Mouse (Mus musculus) neural tube, embryonic 12.5 days (tissue): ENCODE measurements around the gene Sos1. TPM values are rescaled to one million over a fixed set of nuclear protein-coding genes. Genes with fewer than 3 reads are reported as not detected.

Experiments used
- ATAC-seq: fragments of 200-750 bp; cut with Nextera tagmentation; 2 replicates; pipeline ENCODE4 v1.8.0; 2017; ENCODE audit warnings: low read depth, mild to moderate bottlenecking, moderate TSS enrichment, moderate library complexity; ENCODE audit not compliant: low FRiP score
- H3K27ac ChIP-seq: fragments of 300-500 bp; sonication (generic); 2 replicates; pipeline ENCODE4 v1.5.1; 2016
- H3K27me3 ChIP-seq: fragments of 300-500 bp; sonication (generic); replicated peaks from 2 replicates; pipeline ENCODE4 v1.6.1; 2016; ENCODE audit warnings: mild to moderate bottlenecking
- H3K36me3 ChIP-seq: fragments of 300-500 bp; sonication (generic); 2 replicates; pipeline ENCODE4 v1.6.1; 2016; ENCODE audit warnings: mild to moderate bottlenecking
- H3K4me1 ChIP-seq: fragments of 300-500 bp; sonication (generic); 2 replicates; pipeline ENCODE4 v1.6.1; 2016
- H3K4me2 ChIP-seq: fragments of 300-500 bp; sonication (generic); replicated peaks from 2 replicates; pipeline ENCODE4 v1.6.1; 2016; ENCODE audit warnings: mild to moderate bottlenecking
- H3K4me3 ChIP-seq: fragments of 300-500 bp; sonication (generic); 2 replicates; pipeline ENCODE4 v1.5.1; 2016
- H3K9ac ChIP-seq: fragments of 300-500 bp; sonication (generic); 2 replicates; pipeline ENCODE4 v1.6.1; 2016; ENCODE audit warnings: mild to moderate bottlenecking
- H3K9me3 ChIP-seq: fragments of 300-500 bp; sonication (generic); 2 replicates; pipeline ENCODE4 v1.6.1; 2016; ENCODE audit warnings: mild to moderate bottlenecking
- WGBS: fragments of 180-500 bp; shearing (Covaris S2); methylation state at CpG from one replicate; pipeline ENCODE4 v1.1.7; 2016; 5-methylcytosine and 5-hydroxymethylcytosine counted together
- polyA plus RNA-seq: library from polyadenylated mRNA; unstranded; fragments of >200 nt; fragmentation: Nextera tagmentation; extraction: Ambion mirVana; gene quantifications from 2 replicates; pipeline ENCODE4 v1.2.1, GENCODE M21; 2016

Gene Sos1
- polyA plus RNA-seq, 1 experiment from 2014 or later: 8.5 TPM

GRCm38 (mm10) chr17:80445433-80445832 lies 34.8 kb downstream of the Sos1 start:
- no peak overlapping the region for H3K27ac ChIP-seq
- H3K4me1 ChIP-seq: no peaks in the 10 kb centered on the region
- H3K27me3 ChIP-seq: no peaks in the 10 kb centered on the region
- ATAC-seq: no peak
- no peak overlapping the region for H3K4me3 ChIP-seq
- WGBS: 92% methylated on average over 7 of the region's 7 CpGs
- H3K4me2 ChIP-seq: no peak overlapping the region
- peaks cover 57% of the 10 kb centered on the region for H3K36me3 ChIP-seq
- no peaks in the 10 kb centered on the region for H3K9me3 ChIP-seq
- no peak overlapping the region for H3K9ac ChIP-seq

DNA sequence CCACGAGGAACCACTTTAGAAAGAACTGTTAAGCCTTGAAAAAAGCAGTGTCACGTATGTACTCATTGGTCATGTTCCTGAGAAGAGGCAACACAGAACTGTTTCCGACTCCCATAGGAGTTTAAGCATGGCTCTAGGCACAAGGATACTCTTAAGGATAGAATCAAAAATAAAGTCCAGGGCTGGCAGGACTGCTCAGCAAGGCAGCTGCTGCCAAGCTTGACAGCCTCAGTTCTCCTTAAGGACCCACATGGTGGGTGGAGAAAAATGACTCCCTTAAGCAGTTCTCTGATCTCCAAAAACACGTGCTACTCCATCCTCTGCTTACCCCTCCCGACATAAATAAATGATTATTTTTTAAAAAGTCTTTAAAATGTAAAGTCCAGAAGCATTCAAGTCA lies 44.6 kb downstream of the Sos1 start:
- ATAC-seq: no peak

DNA sequence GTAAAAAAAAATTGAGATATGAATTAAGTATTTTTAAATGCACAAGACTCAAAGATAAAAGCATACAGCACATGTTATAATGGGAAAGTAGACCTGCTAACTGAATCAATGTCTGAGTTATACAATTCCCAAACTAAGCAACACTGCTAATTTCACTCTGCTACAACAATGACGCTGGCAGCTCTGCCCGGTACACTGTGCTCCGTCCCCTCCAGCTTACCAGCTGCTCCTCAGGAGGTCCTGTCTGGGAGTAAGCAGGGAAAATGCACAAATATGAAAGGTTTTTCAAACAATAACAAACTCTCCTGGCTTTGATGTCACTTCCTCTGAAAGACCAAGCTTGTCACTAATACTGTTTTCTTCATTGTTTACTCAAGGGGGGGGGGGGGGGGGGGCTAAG lies 45.8 kb downstream of the Sos1 start:
- ATAC-seq: no peak
- no peak overlapping the region for H3K4me3 ChIP-seq
- H3K27ac ChIP-seq: no peak overlapping the region
- 92% methylated on average over 3 of the region's 3 CpGs for WGBS
- no peaks in the 10 kb centered on the region for H3K9me3 ChIP-seq
- peaks cover 32% of the 10 kb centered on the region for H3K36me3 ChIP-seq
- no peaks in the 10 kb centered on the region for H3K27me3 ChIP-seq
- H3K4me1 ChIP-seq: no peaks in the 10 kb centered on the region
- H3K4me2 ChIP-seq: no peak overlapping the region
- no peak overlapping the region for H3K9ac ChIP-seq

More for the DNA sequence above, 44.6 kb downstream of the Sos1 start:
- H3K4me1 ChIP-seq: no peaks in the 10 kb centered on the region
- no peak overlapping the region for H3K27ac ChIP-seq
- H3K4me2 ChIP-seq: no peak overlapping the region
- no peak overlapping the region for H3K4me3 ChIP-seq
- H3K27me3 ChIP-seq: no peaks in the 10 kb centered on the region
- H3K9ac ChIP-seq: no peak overlapping the region
- 92% methylated on average over 5 of the region's 5 CpGs for WGBS
- no peaks in the 10 kb centered on the region for H3K9me3 ChIP-seq
- H3K36me3 ChIP-seq: peaks cover 30% of the 10 kb centered on the region

DNA sequence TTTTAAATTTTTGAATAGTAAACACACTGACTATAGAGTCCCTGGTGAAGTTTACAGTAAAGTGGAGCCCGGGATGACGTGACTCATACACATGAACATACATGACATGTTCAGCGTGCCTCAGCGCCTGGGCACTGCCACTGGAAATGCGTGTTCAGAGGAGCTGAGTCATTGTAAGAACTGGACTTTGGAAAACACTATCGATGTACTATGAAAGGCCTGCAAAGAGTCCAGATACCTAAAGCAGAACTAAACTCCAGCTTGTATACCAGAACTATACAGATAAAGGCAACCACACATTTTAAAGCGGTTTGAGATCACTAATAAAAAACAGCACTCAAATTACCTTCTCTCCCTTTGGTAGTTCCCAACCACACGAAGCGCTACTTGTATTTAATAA lies 48.3 kb downstream of the Sos1 start:
- 95% methylated on average over 9 of the region's 9 CpGs for WGBS
- no peak overlapping the region for H3K4me2 ChIP-seq
- H3K4me3 ChIP-seq: no peak overlapping the region
- no peaks in the 10 kb centered on the region for H3K27me3 ChIP-seq
- no peaks in the 10 kb centered on the region for H3K9me3 ChIP-seq
- peaks cover 21% of the 10 kb centered on the region for H3K36me3 ChIP-seq
- H3K27ac ChIP-seq: no peak overlapping the region
- H3K4me1 ChIP-seq: no peaks in the 10 kb centered on the region
- no peak for ATAC-seq
- H3K9ac ChIP-seq: no peak overlapping the region

GRCm38 (mm10) chr17:80427966-80428365 lies 52.3 kb downstream of the Sos1 start:
- Histone ChIP-seq H3K9me3 (no peaks in the 10 kb centered on the region), H3K36me3 (peaks cover 13% of the 10 kb centered on the region), H3K4me1 (no peaks in the 10 kb centered on the region), H3K4me2 (no peak overlapping the region), H3K9ac (no peak overlapping the region), H3K4me3 (no peak overlapping the region), H3K27me3 (no peaks in the 10 kb centered on the region), H3K27ac (no peak overlapping the region)
- WGBS: 65% methylated on average over 2 of the region's 2 CpGs
- ATAC-seq: no peak

DNA sequence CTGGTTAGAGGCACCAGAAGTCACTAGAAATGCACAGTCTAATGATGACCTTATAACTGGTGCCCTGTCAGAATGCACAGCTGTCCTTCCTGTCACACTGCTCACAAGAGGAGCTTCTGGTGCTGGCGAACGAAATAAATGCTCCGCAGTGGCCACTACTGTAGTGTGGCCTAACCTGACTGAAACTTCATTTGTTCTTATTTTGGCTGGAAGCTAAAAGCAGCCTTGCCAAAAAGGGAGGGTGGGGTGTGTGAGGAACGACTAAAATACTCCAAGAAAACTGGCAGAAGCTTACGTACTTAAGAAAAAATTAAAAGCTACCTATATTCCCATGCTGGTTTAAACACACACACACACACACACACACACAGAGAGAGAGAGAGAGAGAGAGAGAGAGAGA lies 53.4 kb downstream of the Sos1 start:
- Histone ChIP-seq H3K9ac (no peak overlapping the region), H3K27ac (no peak overlapping the region), H3K4me3 (no peak overlapping the region), H3K4me2 (no peak overlapping the region), H3K36me3 (peaks cover 18% of the 10 kb centered on the region), H3K9me3 (no peaks in the 10 kb centered on the region), H3K27me3 (no peaks in the 10 kb centered on the region), H3K4me1 (no peaks in the 10 kb centered on the region)
- WGBS: 86% methylated on average over 5 of the region's 5 CpGs
- no peak for ATAC-seq

- Histone ChIP-seq H3K9ac (no peak overlapping the region), H3K9me3 (no peaks in the 10 kb centered on the region), H3K27me3 (no peaks in the 10 kb centered on the region), H3K27ac (no peak overlapping the region), H3K4me1 (no peaks in the 10 kb centered on the region), H3K4me2 (no peak overlapping the region), H3K36me3 (peaks cover 18% of the 10 kb centered on the region), H3K4me3 (no peak overlapping the region)
- no peak for ATAC-seq
- WGBS: 93% methylated on average over 7 of the region's 7 CpGs
These were observed 54.1 kb downstream of the Sos1 start for GRCm38 (mm10) chr17:80426171-80426570.

DNA sequence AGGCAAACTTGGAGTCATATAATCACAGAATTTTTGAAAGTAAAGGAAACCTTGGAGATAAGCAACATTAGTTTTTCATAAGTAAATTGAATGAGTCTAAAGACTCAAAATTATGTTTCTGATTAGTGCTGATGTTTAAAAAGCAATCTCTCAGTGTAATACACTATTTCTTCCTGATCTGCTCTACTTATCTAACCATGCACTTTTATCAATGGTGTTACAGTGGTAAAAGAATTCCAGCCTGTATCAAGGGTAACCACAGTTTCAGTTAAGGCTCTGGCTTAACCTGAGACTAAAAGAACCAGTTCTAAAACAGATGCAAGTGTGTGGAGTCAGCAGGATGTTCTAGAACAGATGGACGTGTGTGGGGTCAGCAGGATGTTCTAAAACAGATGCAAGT lies 59.3 kb downstream of the Sos1 start:
- 90% methylated on average over 1 of the region's 1 CpGs for WGBS
- H3K36me3 ChIP-seq: peaks cover 48% of the 10 kb centered on the region

GRCm38 (mm10) chr17:80418572-80419210 lies 61.6 kb downstream of the Sos1 start:
- H3K9me3 ChIP-seq: no peaks in the 10 kb centered on the region
- H3K27me3 ChIP-seq: no peaks in the 10 kb centered on the region
- no peak for ATAC-seq
- H3K4me2 ChIP-seq: no peak overlapping the region
- WGBS: 84% methylated on average over 10 of the region's 10 CpGs
- no peaks in the 10 kb centered on the region for H3K4me1 ChIP-seq
- no peak overlapping the region for H3K27ac ChIP-seq
- peaks cover 59% of the 10 kb centered on the region for H3K36me3 ChIP-seq
- no peak overlapping the region for H3K4me3 ChIP-seq
- no peak overlapping the region for H3K9ac ChIP-seq

More for the DNA sequence above, 59.3 kb downstream of the Sos1 start:
- no peaks in the 10 kb centered on the region for H3K9me3 ChIP-seq
- no peak overlapping the region for H3K9ac ChIP-seq
- no peaks in the 10 kb centered on the region for H3K4me1 ChIP-seq
- no peak for ATAC-seq
- H3K4me2 ChIP-seq: no peak overlapping the region
- no peak overlapping the region for H3K27ac ChIP-seq
- H3K4me3 ChIP-seq: no peak overlapping the region
- H3K27me3 ChIP-seq: no peaks in the 10 kb centered on the region

DNA sequence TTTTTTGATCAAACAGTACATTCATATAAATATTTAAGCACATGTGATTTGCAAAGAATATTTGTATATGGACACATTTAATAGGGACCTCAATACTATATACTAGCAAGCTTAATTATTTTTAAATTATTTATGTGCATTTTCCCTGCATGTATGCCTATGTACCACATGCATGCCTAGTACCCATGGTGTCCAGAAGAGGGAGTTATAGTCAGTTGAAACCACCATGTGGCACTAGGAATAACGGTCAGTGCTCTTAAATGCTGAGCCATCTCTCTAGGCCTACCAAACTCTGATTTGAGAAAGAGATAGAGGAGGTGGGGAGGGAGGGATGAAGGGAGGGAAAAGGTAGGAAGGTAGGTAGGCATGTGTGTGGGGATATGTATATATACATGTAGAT lies 69.1 kb downstream of the Sos1 start:
- H3K4me3 ChIP-seq: no peak overlapping the region
- H3K27me3 ChIP-seq: no peaks in the 10 kb centered on the region
- WGBS: 73% methylated on average over 1 of the region's 1 CpGs
- peaks cover 69% of the 10 kb centered on the region for H3K36me3 ChIP-seq
- no peaks in the 10 kb centered on the region for H3K9me3 ChIP-seq
- ATAC-seq: no peak
- no peaks in the 10 kb centered on the region for H3K4me1 ChIP-seq
- H3K9ac ChIP-seq: no peak overlapping the region
- H3K4me2 ChIP-seq: no peak overlapping the region
- H3K27ac ChIP-seq: no peak overlapping the region

DNA sequence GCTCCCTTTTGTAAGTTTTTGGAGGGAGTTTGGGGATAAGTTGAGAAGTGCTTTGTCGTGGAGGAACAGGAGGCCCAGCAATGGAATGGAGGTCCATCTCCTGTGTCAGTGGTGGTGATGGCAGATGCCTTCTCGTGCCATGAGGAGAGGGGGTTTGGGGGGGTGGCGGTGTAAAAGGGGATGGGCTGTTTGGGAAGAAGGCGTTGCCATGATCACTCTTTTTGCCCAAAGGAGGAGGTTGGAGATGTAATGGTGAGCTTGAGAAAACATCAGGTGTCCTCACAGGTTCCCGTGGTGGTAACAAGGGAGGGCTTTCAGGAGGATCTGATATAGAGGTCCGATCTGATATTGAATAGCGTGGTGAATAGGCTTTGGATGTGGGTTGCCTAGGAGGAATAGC lies 82.0 kb downstream of the Sos1 start:
- Histone ChIP-seq H3K9me3 (no peaks in the 10 kb centered on the region), H3K4me2 (no peak overlapping the region), H3K9ac (no peak overlapping the region), H3K27me3 (no peaks in the 10 kb centered on the region), H3K4me3 (no peak overlapping the region), H3K27ac (no peak overlapping the region), H3K36me3 (peaks cover 32% of the 10 kb centered on the region), H3K4me1 (no peaks in the 10 kb centered on the region)
- WGBS: 95% methylated on average over 7 of the region's 7 CpGs
- ATAC-seq: no peak

DNA sequence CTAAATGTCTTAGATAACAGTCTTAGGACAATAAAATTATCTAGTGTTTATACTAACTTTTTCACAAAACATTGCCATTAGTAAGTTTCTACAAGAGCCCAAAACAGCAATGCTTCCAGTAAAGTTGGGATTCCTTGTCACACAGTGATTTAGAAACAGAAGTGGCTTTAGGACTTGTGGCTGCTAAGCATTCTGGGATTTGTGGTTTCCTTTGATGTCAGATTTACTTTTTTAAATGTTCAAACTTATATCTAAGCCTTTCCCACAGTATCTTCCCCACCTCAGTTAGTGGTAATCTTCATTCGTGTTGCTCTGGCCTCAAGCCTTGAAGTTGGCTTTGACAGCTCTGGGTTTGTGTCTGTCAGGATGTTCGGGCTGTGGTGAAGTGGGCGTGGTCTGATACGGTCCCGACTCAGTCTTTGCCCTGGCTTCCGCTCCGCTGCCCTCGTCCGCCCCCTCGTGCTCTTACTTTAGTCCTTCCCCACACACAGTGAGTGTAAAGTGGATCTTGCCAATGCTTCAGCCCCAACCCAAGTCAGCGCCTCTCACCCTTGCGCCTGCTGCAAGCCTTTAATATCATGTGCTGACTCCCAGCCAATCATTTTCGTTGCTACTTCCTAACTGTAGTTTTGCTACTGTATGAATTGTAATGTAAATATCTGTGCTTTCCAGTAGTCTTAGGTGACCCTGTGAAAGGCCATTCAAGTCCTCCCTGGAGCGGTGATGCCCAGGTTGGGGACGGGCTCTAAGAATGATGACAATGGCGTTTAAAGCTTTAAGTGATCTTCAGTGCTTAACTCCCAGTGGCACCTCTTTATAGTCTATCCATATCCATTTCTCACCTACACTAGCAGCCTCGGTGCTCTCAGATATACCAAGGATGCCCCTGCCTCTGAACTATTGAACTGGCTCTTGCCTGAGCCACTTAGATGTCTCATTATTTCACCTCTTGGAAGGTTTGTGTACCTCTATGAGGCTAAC lies 88.5 kb downstream of the Sos1 start:
- Histone ChIP-seq H3K36me3 (no peaks in the 10 kb centered on the region), H3K4me2 (peak overlapping the region; percentile 60), H3K4me3 (peak overlapping the region; percentile 31), H3K9ac (no peak overlapping the region), H3K9me3 (no peaks in the 10 kb centered on the region), H3K4me1 (no peaks in the 10 kb centered on the region), H3K27me3 (no peaks in the 10 kb centered on the region), H3K27ac (no peak overlapping the region)
- WGBS: 18% methylated on average over 17 of the region's 17 CpGs
- peak; percentile 86 for ATAC-seq
